Mouse (Mus musculus) kidney, postnatal 36 days (tissue): ENCODE measurements at regions not wholly inside any gene's neighbourhood (a gene's known extent, or its start where the extent isn't known, plus 50 kb on each side); places are given as distances from the start of the nearest gene placed in this dataset.

ENCODE experiments used
- DNase-seq, 2 experiments: peaks; one replicate each; pipeline ENCODE4 v3.0.0; 2021 to 2022; ENCODE audit warnings: mixed read lengths in 2 of 2

DNA sequence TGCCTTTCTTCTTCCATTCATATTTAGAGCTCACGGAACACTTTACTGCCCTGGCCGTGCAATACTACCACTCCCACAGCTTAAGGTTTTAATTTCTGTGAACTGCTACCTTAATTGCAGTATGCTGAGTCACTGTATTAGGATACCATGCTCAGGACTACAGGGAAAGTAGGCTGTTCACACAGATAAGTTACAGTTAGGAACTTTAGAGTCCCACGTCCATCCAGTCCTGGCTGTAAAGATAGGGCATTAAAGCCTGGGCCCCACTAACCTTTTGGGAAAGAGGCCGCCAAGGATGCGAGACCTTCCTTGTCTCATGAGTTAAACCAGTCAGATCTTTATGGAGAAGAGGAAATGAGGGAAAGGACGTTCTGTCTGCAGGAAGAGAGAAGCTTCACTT, 574.6 kb downstream of the Stpg2 start:
- no peak for DNase-seq

DNA sequence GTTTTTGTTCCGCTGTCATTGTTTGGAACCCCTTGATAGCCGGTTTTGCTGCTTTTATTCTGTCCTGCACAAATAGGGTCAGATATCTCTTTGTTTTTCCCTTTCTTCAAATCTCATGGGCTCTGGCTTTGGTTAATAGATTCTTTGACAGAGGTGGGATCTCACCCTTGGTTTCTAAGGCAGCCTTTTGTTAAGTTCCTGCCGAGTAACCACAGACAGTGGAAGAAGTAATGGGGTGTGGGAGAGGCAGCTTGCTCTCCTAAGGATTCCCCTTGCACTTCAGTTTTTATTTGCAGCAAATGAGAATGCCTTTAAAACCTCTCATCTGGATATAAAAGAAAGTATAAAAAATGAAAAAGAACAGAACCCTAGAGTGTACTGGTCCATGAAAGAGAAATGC, 577.9 kb downstream of the Stpg2 start:
- DNase-seq: no peak

DNA sequence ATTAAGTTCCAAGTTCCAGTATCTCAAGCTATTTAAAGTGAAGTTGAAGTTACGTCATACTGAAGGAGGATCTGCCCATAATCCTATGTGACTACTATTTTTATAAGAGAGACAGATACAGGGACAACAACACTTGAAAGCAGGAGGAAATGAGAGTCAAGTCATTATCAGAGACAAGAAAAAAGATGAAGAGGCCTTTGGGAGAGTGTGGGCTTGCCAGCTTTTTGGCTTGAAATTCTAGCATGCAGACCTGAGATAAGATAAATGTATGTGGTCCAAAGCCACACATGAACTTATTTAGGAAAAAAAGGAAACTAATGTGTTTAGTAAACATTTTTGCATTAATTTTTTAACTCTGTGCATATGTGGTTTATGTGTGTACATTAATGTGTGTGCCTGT, 581.0 kb downstream of the Stpg2 start:
- no peak for DNase-seq

DNA sequence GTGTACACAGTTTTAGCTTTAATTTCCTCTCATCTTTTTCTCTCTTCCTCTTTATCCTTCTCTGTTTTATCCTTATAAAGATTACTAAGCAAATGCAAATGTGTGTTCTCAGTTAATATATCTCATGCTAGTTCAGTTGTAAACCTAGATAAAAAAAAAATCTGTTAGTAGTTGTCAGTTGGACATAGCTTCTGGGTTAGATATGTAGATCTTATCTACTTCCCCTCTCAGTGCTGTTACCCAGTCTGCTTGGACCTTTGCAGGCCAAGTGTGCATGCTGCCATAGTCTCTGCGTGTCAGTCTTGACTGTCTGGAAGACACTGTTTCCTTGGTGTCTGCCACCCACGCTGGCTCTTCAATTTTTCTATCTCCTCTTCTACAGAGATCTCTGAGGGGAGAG, 583.4 kb downstream of the Stpg2 start:
- DNase-seq: no peak

DNA sequence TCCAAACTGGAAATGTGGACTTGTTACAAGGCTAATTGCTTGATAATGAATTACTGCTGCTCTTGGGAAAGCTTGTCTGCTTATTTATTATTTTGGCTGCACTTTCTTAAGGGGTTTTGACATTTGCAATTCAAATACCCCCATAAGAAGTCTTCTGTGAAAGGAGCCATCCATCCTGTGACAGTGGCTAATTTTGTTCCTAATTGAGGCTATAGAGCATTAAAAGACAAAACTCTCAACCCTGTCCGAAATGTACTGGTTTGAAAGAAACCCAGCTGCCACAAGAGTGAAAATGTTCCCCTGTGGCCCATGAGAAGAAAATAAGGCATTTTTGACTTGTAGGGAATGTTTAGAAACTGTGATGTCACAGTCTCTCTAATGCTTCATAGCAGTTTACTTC, 591.2 kb downstream of the Stpg2 start:
- no peak for DNase-seq

DNA sequence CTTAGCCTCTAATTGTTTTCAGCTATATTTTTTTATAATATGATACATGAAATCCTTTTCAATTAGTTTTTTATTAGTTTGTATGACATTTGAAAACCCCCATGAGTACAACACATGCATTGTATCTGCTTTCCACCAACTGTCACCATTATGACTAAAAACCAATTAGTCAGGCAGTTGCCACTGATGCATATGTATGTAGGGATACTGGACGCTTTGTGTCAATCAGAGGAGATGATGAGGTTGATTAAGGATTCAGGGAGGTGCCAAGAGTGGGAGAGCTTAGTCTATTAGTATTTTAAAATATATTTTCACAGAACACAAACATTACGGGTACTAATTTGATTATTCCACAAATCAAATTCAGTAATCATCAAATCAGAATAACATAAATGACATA, 593.6 kb downstream of the Stpg2 start:
- no peak for DNase-seq

DNA sequence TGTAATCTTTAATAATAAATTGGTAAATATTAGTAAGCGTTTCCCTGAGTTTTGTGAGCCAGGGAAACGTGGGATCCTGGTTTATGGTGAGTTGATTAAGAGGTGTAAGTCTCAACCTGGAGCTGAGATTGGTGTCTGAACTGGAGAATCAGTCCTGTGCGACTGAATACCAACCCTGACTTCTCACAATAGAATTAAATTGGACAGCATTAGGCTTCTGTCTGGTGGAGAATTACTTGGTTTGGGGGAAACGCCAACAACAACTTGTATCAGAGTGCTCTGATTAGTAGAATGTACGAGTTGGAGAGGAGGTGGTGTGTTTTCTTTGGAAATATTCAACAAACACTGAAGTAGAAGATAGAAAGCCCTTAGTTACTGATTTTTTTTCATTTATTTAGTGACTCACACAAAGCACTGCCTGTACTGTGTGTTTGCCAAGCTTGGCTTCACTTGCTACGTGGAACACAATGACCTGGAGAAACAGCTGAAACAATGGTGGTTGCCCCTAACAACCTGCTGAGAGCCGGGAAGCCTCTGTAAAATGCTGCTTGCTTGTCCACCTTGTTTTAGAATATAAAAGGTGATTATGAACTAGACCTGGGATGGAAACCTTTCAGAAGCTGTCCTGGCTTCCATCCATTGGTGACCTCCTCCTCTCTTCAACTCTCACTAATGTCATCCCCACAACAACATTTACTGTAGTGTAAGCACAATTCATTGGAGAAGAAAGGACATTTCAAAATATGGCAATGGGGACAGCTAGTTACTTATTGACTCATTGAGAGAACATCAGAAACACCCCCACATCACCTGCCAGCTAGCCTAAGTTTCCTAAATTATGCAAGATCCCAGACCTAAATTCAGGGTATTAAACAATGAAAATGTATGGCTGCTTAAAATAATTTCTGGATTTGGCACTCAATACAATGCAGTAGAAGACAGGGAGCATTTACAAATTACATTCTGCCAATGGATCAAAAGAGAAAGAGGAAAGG, 597.5 kb downstream of the Stpg2 start:
- no peak for DNase-seq

DNA sequence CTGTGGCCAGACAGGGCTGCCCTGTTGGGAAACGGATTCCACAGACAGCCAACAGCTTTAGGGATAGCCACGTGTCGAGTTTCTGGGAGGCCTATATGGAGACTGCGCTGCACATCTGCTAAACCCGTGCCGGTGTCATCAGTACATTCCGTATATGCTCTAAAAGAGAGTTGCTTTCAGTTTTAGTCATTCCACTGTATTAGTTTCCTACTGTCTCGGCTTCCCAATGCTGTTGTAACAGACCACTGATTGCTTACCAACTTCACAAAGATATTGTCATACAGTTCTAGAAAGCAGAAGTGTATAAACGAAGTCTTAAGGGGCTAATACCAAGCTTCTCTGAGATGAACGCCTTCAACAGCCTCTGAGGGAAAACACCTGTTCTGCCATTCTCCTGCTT, 622.5 kb downstream of the Stpg2 start:
- no peak for DNase-seq

DNA sequence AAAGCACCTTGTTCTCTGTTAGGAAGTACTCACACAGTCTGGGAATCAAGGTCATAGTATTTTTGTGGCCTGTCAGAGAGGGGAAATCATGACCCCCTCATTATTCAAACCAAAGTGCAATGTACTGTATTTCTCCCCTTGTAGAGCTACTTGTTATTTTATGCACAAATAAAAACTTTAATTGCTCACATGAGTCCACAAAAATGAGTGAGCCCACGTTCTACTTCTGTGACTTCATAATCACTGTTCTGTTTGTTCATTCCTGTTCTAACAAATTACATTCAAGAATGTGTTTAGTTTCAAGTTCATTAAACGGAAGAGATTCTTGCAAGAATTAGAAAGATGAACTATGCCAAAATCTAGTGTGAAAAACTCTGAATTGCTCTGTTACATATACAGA, 623.1 kb downstream of the Stpg2 start:
- DNase-seq: no peak

DNA sequence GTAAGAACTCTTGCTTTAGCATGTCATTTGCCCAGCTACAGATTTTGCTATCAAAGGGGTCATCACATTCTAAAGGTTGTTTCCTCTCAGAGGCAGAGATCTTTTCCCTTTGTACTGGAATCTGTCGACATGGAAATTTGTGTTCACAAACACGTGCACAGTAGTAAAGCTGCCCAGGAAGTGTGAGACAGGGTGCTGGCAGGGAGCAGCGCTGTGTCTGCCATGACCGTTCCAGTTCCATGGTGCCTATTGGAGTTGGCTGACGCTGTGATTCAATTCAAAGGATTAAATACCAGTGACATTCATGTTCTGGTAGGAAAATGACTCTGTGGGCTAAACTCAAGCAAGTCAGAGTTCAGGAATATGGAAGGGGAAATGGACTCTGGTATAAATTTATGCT, 627.1 kb downstream of the Stpg2 start:
- no peak for DNase-seq

DNA sequence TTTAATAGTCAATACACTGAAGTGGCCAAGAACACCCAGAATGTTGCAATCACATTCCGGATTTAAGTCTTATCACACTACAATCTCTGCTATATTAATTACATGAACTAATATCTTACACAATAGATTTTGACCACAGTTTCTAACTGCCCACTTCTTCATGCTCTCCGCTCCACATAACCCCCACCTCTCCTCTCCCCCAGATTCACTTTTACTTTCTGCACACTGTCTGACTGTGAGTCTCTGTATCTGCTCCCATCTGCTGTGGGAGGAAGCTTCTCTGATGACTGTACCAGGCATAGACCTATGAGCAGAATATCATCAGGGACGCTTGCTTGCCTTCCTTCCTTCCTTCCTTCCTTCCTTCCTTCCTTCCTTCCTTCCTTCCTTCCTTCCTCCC, 636.5 kb downstream of the Stpg2 start:
- DNase-seq: no peak

DNA sequence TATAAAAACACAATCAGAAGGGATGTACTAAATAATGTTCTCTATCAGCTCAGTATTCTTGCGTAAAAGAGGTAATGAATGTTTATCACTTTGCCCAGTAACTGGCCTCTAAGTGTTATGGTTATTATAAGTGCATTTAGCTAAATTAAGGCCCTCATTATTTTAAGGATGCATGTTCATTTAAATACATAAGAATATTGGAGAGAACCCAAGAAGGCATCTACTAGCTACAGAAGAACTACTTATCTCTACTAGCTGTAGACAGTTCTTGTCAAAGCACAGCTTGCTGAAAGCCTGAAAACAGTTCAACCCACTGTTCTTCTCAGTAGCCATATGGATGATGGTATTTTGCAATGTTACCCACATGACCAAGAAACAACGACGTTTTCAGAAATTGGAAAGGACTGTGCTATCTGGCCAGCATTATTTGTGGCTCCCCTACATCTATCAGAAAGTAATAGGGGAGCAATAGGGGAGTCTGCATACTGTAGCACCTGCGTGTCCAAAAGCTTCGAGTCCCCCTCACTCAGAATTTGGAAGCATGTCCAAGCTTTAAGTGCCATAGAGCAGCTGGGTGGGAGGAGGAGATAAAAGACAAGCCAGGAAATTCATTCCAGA, 637.6 kb downstream of the Stpg2 start:
- DNase-seq: no peak

DNA sequence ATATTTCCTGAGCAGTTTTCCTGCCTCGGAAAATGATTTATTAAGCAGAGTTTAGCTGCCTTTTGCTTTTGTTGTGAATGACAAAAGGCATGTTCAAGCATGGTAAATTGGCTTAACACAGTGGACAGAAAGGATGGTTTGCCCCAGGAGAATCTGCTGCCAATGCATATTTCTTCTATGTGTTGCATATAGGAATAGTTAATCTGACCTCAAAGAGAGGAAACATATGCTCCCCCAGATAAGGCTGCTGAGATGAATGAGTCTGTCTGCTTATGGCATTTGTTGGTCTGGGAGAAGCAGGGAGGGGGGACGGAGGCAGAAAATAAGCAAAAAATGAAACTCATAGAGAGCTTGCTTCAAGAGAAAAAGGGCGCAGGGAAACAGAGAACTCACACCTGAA, 638.9 kb downstream of the Stpg2 start:
- DNase-seq: no peak

DNA sequence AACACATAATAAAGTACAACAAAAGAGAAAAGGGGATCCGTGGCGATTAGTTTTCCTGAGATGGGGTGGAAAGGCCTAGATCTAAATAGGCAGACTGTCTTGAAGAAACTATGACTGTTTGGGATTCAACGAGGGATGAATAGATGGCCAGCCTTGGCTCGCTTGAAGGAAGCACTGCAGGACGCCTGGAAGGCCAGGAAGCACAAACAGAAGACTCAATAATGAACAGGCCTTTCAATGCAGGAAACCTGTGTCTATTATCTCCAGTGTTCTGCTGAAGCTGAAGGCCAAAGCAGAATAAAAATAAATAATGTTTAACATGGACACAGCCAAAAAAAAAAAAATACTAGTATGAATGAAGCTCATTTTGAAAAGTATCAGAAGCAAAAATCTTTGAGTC, 642.3 kb downstream of the Stpg2 start:
- DNase-seq: no peak

DNA sequence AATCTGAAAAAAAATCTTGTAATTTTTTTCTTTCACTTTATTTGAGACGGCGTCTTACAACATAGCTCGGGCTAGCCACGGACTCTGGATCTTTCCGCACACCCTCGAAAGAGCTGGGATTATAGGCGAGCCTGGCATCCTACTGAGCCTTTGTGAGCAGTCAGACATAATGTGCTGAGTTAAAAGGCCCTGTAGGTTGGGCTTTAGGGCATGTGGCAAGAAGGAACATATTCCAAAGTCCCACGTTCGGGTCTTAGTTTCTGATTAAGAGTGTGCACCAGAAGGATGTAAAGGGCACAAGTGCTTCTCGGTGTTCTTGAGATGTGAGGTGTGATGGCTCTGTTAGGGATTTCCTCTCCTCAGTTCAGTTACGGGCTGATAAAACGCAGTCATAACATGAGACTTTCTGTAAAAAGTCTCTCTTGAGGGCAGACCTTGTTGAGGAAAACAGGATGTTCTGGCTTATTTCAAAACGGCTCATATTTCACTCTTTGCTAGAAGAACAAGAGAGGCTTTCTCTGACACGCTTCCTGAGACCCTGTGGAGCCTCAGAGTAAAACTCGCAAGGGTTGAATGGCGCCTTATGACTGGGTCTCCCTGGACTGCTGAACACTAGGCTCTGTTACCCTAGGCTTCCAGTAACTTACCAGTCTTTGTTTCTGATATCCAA, 654.6 kb downstream of the Stpg2 start:
- DNase-seq: no peak

DNA sequence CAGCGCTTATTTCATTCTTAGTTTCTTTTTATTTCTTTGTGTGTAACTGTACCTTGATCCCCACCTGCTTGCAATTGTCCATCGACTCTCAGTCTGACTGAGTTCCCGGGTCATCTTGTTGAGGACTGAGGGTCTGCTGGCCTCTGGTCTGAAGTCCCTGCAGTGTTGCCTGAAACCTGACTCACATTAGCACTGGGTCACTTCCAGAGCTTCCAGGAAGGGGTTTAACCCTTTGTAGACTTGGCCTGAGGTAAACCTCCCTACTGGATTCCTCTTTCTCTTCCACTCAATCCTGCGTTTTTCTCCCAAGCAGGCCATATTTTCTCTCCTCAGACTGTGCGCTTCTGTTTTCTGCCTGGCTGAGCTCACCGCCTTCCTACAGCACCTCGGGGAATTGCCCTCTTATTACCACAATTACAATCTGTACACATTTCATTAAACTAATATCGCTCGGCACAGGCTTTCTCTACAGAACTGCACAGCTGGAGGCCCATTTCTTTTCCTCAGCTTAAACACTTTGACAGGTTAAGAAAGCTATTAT, 655.4 kb downstream of the Stpg2 start:
- DNase-seq: no peak

DNA sequence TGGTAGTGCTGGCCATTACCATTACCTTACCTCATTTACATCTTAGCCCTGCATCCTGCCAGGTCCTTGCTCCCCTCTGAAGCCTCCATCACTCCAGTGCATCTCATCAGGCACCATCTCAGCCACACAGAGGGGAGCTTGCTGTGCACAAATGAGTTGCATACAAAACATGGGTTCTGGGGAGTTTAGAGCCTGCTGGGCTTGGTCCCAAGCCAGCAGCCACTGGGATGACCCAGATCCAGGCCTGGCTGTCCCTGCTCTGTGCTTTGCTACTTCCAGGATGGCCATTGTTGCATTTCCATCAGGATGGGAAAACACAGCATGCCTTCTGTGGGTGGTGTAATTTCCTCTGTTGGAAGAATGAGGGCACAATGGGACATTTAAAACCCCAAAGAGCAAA, 660.8 kb downstream of the Stpg2 start:
- DNase-seq: no peak

DNA sequence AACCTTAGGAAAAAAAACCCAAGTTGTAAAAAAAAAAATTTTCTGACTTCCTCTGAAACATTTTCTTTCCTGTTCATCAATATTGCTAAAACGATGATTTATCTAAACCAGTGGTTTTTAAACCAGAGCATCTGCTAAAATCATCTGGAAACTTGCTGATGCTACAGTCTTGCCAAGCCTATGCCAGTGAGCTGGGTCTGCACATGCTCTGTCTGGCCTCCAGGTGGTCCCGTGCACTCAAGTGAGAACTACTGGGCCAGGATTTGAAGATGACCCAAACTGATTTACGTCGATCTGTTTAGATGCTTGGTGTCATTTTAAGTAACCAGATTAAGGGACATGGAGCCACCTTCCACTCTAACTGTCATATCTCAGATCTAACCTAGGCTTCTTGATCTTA, 661.5 kb downstream of the Stpg2 start:
- no peak for DNase-seq

DNA sequence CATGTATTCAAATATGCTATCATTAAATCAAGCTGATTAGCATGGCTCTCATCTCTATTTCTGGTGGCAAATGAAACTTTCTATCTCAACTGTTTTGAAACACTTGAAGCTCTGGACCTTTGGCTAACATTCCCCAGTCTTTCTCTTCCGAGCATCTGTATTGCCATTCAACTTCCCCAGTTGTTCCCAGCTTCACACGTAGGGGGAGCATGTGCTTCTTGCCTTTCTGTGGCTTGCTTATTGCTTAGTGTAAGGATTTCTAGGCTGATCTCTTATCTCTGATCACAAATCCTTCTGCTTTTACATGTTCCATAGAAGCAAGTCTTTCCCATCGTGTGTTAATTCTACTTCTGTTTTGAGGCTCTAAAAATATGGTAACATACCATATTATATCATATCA, 662.0 kb downstream of the Stpg2 start:
- DNase-seq: no peak

DNA sequence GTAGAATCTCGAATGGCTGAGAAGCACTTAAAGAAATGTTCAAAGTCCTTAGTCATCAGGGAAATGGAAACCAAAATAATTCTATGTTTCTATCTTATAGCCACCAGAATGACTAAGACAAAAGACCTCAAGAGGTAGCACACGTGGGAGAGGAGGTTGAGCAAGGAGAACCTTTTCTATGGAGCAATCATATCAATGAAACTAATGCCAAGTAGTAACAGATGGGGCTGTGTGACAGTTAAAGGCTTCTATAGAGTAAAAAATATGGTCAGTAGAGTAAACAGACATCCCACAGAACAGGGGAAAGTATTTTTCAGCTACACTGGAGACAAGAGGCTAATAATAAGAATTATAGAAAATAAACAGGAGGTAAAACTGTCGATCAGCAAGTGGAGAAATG, 664.3 kb downstream of the Stpg2 start:
- DNase-seq: no peak

DNA sequence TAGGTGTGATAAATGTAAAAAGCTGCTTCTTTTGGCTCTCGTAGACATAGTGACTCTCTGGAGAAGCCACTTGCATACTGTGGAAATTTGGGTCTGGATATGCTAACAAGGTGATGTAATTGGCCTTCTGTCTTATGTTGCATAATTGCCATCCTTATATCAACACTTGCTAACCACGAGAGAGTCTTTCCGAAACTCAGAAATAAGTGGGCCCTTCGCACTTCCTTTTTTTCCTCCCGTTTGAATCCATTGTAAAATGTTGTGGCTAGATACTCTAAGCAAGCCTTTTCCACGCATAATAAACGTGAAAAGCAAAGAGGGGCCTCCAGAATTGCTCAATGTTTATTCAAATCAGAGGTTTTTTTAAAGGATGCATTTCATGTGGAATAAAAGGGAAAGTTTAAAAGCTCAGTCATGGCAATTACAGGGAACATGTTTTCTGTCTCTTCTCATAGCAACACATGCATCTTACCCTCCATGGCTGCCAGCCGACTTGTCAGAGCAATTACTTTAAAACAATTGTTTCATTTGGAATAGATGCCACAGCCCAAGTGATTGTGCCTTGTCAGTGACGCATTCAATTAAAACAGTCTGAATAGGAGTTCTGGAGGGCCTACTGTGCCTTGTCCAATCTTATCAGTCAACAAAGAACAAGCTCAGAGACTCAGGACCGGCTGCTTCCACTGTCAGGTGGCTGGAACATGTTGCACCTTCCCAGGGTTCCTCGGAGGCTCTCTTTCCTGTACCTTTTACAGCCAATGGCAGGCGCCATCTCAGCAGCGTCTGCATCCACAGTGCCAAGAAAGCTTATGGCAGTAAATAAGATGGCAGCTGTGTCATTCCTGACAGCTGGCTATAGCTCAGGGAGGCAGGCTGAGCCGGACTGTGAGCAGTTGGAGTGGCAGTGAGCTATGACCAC, 680.7 kb downstream of the Stpg2 start:
- DNase-seq: no peak

DNA sequence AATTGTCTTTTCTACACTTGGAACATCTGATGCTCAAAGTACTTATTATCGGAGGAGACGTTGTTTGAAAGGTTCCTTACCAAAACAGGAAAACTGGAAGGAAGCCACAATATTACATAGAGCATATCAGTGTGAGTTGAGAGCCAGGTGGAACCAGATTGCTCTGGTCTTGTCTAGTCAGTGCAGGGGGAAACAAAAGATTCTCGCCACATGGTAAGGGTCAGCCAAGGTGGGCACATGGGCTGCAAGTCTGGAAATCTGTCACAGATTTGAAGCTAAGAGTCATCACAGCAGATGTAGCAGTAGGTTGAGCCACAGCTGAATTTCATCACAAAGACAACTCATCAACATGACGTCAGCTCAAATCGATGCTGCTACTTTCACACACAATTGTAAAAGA, 681.8 kb downstream of the Stpg2 start:
- no peak for DNase-seq

DNA sequence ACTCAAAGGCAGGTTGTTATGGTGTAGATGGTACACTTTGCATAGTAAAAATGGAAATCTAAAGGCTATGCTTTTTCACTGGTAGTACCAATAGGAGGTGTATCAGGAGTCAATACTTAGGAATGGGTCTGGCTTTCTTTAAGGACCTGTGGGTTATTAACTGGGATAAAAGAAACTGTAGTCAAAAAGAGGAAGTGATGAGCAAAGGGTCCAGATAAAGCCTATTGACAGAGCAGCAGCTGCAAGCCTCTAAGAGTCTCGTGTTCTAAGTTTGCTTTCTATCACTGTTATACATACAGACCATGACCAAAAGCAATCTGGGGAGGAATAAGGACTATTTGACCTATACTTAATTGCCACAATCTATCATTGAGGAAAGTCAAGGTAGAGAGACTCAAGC, 683.0 kb downstream of the Stpg2 start:
- DNase-seq: no peak
